Mouse (Mus musculus): ENCODE measurements at regions not wholly inside any gene's neighbourhood (a gene's known extent, or its start where the extent isn't known, plus 50 kb on each side); places are given as distances from the start of the nearest gene placed in this dataset.

DNA sequence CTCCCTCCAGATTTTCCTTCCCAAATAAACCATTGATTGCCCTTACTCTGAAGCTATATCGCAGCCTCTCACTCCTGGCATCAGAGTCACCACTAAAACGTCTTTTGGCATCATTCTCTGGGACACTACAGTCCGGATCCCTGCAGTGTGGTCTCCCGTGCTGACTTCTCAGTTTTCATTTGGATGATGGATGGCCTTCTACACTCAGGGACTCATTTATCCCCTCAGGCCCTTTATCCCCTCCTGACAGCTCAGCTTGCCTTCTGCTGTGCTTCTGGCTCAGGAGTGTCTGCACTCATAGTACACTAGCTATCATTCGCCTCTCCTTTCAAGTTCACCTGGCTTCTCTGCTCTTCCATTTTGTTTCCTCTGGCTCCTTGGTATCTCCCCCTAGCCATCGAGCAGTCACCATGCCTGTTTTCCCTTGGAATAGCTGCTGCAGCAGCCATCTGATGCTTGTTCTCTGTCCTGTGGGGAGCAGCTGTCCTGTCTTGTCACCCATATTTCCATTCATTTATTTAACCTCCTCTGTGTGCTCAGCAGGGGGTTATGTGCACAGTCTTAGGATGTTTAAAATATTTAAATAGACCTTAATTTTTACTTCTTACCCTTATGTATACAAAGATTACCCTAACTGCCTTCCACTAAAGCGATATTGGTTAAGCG lies 263.7 kb downstream of the Foxo1 start:
- Histone ChIP-seq H3K27me3 (ENCODE audit: control insufficient read depth, insufficient read depth, low read length) (0 out of 2 replicates have a peak, but pooled peaks cover 4% of the 10 kb centered on the region), H3K27ac (ENCODE audit: low read depth) (no peak overlapping the region), H3K4me3 (ENCODE audit: low read depth, low read length) (no peak overlapping the region), H3K9ac (replicated peaks; ENCODE audit: low read depth, low read length) (no peak overlapping the region), H3K36me3 (replicated peaks; ENCODE audit: control insufficient read depth, insufficient read depth, low read length) (no peaks in the 10 kb centered on the region), H3K4me1 (ENCODE audit: control insufficient read depth, insufficient read depth) (no peaks in the 10 kb centered on the region), H3K4me2 (ENCODE audit: low read depth, low read length) (no peak overlapping the region), H3K9me3 (replicated peaks; ENCODE audit: control insufficient read depth, low read length) (no peaks in the 10 kb centered on the region)
- DNase-seq (ENCODE audit: low spot score) (no peak), ATAC-seq (ENCODE audit: insufficient read depth, low read depth) (no peak)
- TF ChIP-seq CTCF (IDR thresholded peaks at IDR 0.05; ENCODE audit: low read depth) (no peak), EP300 (IDR thresholded peaks at IDR 0.05; ENCODE audit: low read depth) (no peak)
- 71% methylated on average over 8 of the region's 8 CpGs for WGBS

GRCm38 (mm10) chr3:52530406-52530970 lies 262.4 kb downstream of the Foxo1 start:
- Histone ChIP-seq H3K4me2 (ENCODE audit: low read depth, low read length) (no peak overlapping the region), H3K9me3 (replicated peaks; ENCODE audit: control insufficient read depth, low read length) (no peaks in the 10 kb centered on the region), H3K27ac (ENCODE audit: low read depth) (no peak overlapping the region), H3K4me3 (ENCODE audit: low read depth, low read length) (no peak overlapping the region), H3K36me3 (replicated peaks; ENCODE audit: control insufficient read depth, insufficient read depth, low read length) (no peaks in the 10 kb centered on the region), H3K4me1 (ENCODE audit: control insufficient read depth, insufficient read depth) (no peaks in the 10 kb centered on the region), H3K9ac (replicated peaks; ENCODE audit: low read depth, low read length) (no peak overlapping the region), H3K27me3 (ENCODE audit: control insufficient read depth, insufficient read depth, low read length) (0 out of 2 replicates have a peak, but pooled peaks cover 12% of the 10 kb centered on the region)
- TF ChIP-seq EP300 (IDR thresholded peaks at IDR 0.05; ENCODE audit: low read depth) (no peak), CTCF (IDR thresholded peaks at IDR 0.05; ENCODE audit: low read depth) (no peak)
- DNase-seq (ENCODE audit: low spot score) (no peak), ATAC-seq (ENCODE audit: insufficient read depth, low read depth) (no peak)
- 75% methylated on average over 7 of the region's 7 CpGs for WGBS

DNA sequence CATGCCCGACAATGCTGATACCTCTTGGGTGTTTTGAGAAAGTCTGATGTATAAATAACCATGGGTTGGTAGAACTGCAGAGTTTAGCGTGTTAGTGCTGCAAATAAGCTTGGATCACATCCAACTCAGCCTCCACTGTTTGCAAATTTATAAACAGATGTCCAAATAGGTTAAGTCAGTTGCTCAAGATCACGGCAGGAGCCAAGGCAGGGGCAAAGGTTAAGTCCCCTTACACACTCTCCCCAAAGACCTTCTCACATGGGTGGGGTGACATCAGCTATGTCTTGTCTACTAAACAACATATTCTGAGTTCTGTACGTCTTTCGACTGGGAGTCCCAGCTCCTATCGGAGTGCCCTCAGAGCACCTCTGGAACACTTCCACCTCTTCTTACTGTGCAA lies 261.0 kb downstream of the Foxo1 start:
- H3K4me1 ChIP-seq (ENCODE audit: control insufficient read depth, insufficient read depth) = no peaks in the 10 kb centered on the region
- TF ChIP-seq EP300 (IDR thresholded peaks at IDR 0.05; ENCODE audit: low read depth) (no peak), CTCF (IDR thresholded peaks at IDR 0.05; ENCODE audit: low read depth) (no peak)
- H3K4me2 ChIP-seq (ENCODE audit: low read depth, low read length) = no peak overlapping the region
- H3K27me3 ChIP-seq (ENCODE audit: control insufficient read depth, insufficient read depth, low read length) = 0 out of 2 replicates have a peak, but pooled peaks cover 7% of the 10 kb centered on the region
- DNase-seq (ENCODE audit: low spot score) = no peak
- no peak overlapping the region for H3K9ac ChIP-seq (replicated peaks; ENCODE audit: low read depth, low read length)
- no peak for ATAC-seq (ENCODE audit: insufficient read depth, low read depth)
- H3K27ac ChIP-seq (ENCODE audit: low read depth) = no peak overlapping the region
- H3K36me3 ChIP-seq (replicated peaks; ENCODE audit: control insufficient read depth, insufficient read depth, low read length) = no peaks in the 10 kb centered on the region
- H3K9me3 ChIP-seq (replicated peaks; ENCODE audit: control insufficient read depth, low read length) = no peaks in the 10 kb centered on the region
- WGBS = 61% methylated on average over 6 of the region's 6 CpGs
- H3K4me3 ChIP-seq (ENCODE audit: low read depth, low read length) = no peak overlapping the region

DNA sequence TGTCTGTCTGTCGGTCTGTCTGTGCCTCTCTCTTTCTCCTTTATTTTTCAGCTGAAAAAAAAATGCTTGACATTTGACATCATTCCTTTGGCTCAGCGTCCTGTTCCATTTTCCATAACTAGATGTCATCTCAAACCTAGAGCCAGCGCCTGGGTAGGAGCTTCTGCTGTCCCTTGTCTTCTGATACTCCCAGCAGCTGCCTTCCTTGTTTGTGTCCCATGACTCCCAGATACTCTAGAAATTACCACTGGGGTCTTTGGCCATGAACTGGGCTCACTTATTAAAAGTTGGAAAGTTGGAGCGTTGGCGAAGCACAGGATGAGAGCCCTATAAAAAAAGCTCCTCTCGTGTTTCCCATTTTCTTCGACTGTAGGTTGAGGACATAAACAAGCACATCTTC lies 260.4 kb downstream of the Foxo1 start:
- Histone ChIP-seq H3K27ac (ENCODE audit: low read depth) (no peak overlapping the region), H3K36me3 (replicated peaks; ENCODE audit: control insufficient read depth, insufficient read depth, low read length) (no peaks in the 10 kb centered on the region), H3K4me2 (ENCODE audit: low read depth, low read length) (no peak overlapping the region), H3K27me3 (ENCODE audit: control insufficient read depth, insufficient read depth, low read length) (0 out of 2 replicates have a peak, but pooled peaks cover 7% of the 10 kb centered on the region), H3K9me3 (replicated peaks; ENCODE audit: control insufficient read depth, low read length) (no peaks in the 10 kb centered on the region), H3K4me1 (ENCODE audit: control insufficient read depth, insufficient read depth) (no peaks in the 10 kb centered on the region), H3K9ac (replicated peaks; ENCODE audit: low read depth, low read length) (no peak overlapping the region), H3K4me3 (ENCODE audit: low read depth, low read length) (no peak overlapping the region)
- 85% methylated on average over 7 of the region's 7 CpGs for WGBS
- DNase-seq (ENCODE audit: low spot score) (no peak), ATAC-seq (ENCODE audit: insufficient read depth, low read depth) (no peak)
- no peak for TF ChIP-seq EP300 (IDR thresholded peaks at IDR 0.05; ENCODE audit: low read depth)
- no peak for TF ChIP-seq CTCF (IDR thresholded peaks at IDR 0.05; ENCODE audit: low read depth)

GRCm38 (mm10) chr3:52527781-52528180 lies 259.6 kb downstream of the Foxo1 start:
- whole genome bisulfite sequencing = 76% methylated on average over 3 of the region's 3 CpGs
- 0 out of 2 replicates have a peak, but pooled peaks cover 7% of the 10 kb centered on the region for H3K27me3 ChIP-seq (ENCODE audit: control insufficient read depth, insufficient read depth, low read length)
- no peak overlapping the region for H3K9ac ChIP-seq (replicated peaks; ENCODE audit: low read depth, low read length)
- H3K4me2 ChIP-seq (ENCODE audit: low read depth, low read length) = no peak overlapping the region
- H3K9me3 ChIP-seq (replicated peaks; ENCODE audit: control insufficient read depth, low read length) = no peaks in the 10 kb centered on the region
- DNase-seq (ENCODE audit: low spot score) = no peak
- no peak overlapping the region for H3K4me3 ChIP-seq (ENCODE audit: low read depth, low read length)
- no peaks in the 10 kb centered on the region for H3K4me1 ChIP-seq (ENCODE audit: control insufficient read depth, insufficient read depth)
- no peak for ATAC-seq (ENCODE audit: insufficient read depth, low read depth)
- H3K36me3 ChIP-seq (replicated peaks; ENCODE audit: control insufficient read depth, insufficient read depth, low read length) = no peaks in the 10 kb centered on the region
- TF ChIP-seq CTCF (IDR thresholded peaks at IDR 0.05; ENCODE audit: low read depth) (no peak), EP300 (IDR thresholded peaks at IDR 0.05; ENCODE audit: low read depth) (no peak)
- H3K27ac ChIP-seq (ENCODE audit: low read depth) = no peak overlapping the region
